Mouse (Mus musculus) intestine, embryonic 16.5 days (tissue): Measurements from ENCODE around the gene Gucd1. TPM values are rescaled to one million over a fixed set of nuclear protein-coding genes. Genes with fewer than 3 reads are reported as not detected.

Experiments
- ATAC-seq: fragments of 200-750 bp; cut with Nextera tagmentation; 2 replicates; pipeline ENCODE4 v1.8.0; 2017; ENCODE audit warnings: moderate TSS enrichment, moderate library complexity
- H3K27ac ChIP-seq: fragments of 300-500 bp; sonication (generic); 2 replicates; pipeline ENCODE4 v1.5.1; 2014; ENCODE audit warnings: mild to moderate bottlenecking, low read length
- H3K27me3 ChIP-seq: fragments of 300-500 bp; sonication (generic); replicated peaks from 2 replicates; pipeline ENCODE4 v1.6.1; 2014; ENCODE audit warnings: low read length, control low read depth, mixed read lengths; ENCODE audit not compliant: control insufficient read depth, insufficient read depth
- H3K36me3 ChIP-seq: fragments of 300-500 bp; sonication (generic); 2 replicates; pipeline ENCODE4 v1.6.1; 2014; ENCODE audit warnings: low read length, control low read depth; ENCODE audit not compliant: control insufficient read depth, insufficient read depth
- H3K4me1 ChIP-seq: fragments of 300-500 bp; sonication (generic); 2 replicates; pipeline ENCODE4 v1.6.1; 2014; ENCODE audit warnings: low read length, control low read depth, mixed read lengths; ENCODE audit not compliant: control insufficient read depth, insufficient read depth
- H3K4me2 ChIP-seq: fragments of 300-500 bp; sonication (generic); 2 replicates; pipeline ENCODE4 v1.6.1; 2014; ENCODE audit warnings: low read depth, low read length, control low read depth
- H3K4me3 ChIP-seq: fragments of 300-500 bp; sonication (generic); 2 replicates; pipeline ENCODE4 v1.5.1; 2014; ENCODE audit warnings: mild to moderate bottlenecking, low read length
- H3K9ac ChIP-seq: fragments of 300-500 bp; sonication (generic); 2 replicates; pipeline ENCODE4 v1.6.1; 2014; ENCODE audit warnings: low read depth, low read length
- H3K9me3 ChIP-seq: fragments of 300-500 bp; sonication (generic); 2 replicates; pipeline ENCODE4 v1.6.1; 2016; ENCODE audit warnings: low read length, control low read depth; ENCODE audit not compliant: control insufficient read depth
- WGBS: fragments of 180-500 bp; shearing (Covaris S2); extraction: QIAGEN DNeasy Blood & Tissue Kit; methylation state at CpG from one replicate; pipeline ENCODE4 v1.1.7; 2014; 5-methylcytosine and 5-hydroxymethylcytosine counted together
- polyA plus RNA-seq: library from polyadenylated mRNA; unstranded; fragments of >200 nt; fragmentation: Nextera tagmentation; extraction: Ambion mirVana; gene quantifications from 2 replicates; pipeline ENCODE4 v1.2.1, GENCODE M21; 2015

The Gucd1 gene
- polyA plus RNA-seq, 1 experiment from 2014 or later = 55.5 TPM

DNA sequence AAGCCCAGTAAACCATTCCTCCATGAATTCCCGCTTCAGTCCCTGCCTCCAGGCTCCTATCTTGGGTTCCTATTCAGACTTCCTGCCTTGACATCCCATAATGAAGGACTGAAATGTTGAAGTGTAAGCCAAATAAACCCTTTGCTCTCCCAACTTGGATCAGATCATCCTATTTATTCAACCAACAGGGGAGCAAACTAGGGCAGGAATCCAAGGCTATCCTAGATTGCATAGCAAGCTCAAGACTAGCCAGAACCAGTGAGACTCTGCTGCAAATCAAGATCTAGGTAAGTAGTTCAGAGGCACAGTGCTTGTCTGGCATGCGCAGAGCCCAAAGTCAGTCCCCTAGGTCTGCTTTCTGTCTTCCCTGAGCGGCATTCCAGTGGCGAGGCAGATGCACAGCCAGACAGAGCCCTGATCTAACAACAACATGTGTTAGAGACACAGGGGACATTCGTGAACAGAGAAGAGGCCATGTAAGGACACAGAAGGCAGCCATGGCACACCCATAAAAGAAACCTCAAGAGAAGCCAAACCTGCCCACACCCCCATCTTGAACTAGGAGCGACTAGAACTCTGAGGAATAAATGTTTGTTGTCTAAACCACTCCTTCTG lies 68.9 kb downstream of the Gucd1 start:
- 61% methylated on average over 6 of the region's 6 CpGs for WGBS
- Histone ChIP-seq H3K36me3 (no peaks in the 10 kb centered on the region), H3K27me3 (no peaks in the 10 kb centered on the region), H3K4me2 (no peak overlapping the region), H3K27ac (no peak overlapping the region), H3K4me1 (peaks cover 11% of the 10 kb centered on the region), H3K9me3 (no peaks in the 10 kb centered on the region), H3K4me3 (no peak overlapping the region), H3K9ac (no peak overlapping the region)
- no peak for ATAC-seq

DNA sequence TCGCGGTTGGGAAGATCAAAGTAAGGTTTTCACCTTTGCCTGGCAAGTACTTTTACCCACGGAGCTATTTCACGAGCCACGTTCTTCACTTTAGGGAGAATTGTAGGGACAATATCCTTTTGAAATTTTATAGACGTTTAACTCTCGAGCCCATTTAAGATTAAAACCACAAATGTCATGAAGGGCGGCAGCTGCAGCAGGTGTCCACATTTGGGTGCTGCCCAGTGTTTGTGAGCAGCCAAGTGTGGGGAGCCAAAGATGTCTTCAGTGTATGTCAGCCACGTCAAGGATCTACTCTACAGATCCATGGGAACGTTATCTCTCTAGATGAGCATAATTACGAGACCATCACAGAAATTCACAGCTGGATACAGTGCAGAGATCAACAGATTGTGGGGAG lies 70.3 kb downstream of the Gucd1 start:
- no peak for ATAC-seq
- Histone ChIP-seq H3K9me3 (no peaks in the 10 kb centered on the region), H3K4me1 (peaks cover 12% of the 10 kb centered on the region), H3K36me3 (no peaks in the 10 kb centered on the region), H3K9ac (no peak overlapping the region), H3K27ac (no peak overlapping the region), H3K4me3 (no peak overlapping the region), H3K4me2 (no peak overlapping the region), H3K27me3 (no peaks in the 10 kb centered on the region)
- 85% methylated on average over 11 of the region's 11 CpGs for WGBS

DNA sequence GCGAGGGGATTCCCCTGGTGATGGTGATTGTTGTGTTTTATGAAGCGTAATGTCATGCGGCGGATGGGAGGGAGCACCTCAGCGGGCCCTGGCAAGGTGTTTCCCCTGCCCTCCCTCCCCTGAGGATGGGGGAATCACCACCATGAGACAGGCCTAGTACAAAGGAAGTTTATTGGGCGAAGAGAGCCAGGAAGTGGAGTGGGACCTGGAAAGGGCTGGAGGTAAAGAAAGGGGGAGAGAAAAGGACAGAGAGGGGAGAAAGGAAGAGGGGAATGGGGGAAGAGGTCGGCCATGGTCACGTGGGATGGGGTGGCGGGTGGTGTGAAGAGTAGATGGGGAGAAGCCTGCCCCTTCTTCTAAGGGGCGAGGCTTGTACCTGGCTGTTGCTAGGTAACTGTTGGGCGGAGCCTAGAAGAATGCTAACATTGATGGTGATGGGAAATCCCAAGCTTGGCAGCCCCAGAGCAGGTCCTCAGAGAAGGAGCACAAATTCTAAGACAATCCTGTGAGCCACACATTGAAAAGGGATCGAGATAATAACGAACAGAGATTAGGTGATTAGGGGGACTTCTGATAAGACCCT lies 71.2 kb downstream of the Gucd1 start:
- Histone ChIP-seq H3K4me3 (no peak overlapping the region), H3K4me2 (no peak overlapping the region), H3K27ac (no peak overlapping the region), H3K9ac (no peak overlapping the region), H3K9me3 (no peaks in the 10 kb centered on the region), H3K36me3 (no peaks in the 10 kb centered on the region), H3K4me1 (peaks cover 17% of the 10 kb centered on the region), H3K27me3 (no peaks in the 10 kb centered on the region)
- ATAC-seq = no peak
- WGBS = 67% methylated on average over 13 of the region's 13 CpGs

DNA sequence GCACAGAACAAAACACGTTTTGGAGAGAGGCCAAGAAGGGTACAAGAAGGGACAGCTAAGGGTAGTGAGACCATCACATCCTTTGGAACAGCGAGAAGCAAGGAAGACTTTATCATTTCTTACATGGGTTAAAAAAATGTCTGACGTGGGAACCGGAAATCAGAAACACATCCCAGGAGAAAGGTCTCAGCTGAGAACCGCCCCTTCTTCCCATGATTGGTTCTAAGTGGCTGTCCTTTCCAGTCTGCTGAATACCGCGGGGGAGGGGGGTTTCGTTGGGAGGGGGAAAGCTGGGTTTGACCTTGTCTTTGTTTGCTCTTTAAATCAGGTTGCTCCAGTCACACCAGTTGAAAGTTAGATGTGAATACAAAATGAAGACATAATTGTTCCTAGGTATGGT lies 72.7 kb downstream of the Gucd1 start:
- H3K9me3 ChIP-seq = no peaks in the 10 kb centered on the region
- H3K4me1 ChIP-seq = peaks cover 12% of the 10 kb centered on the region
- no peaks in the 10 kb centered on the region for H3K36me3 ChIP-seq
- no peak overlapping the region for H3K4me2 ChIP-seq
- H3K27ac ChIP-seq = no peak overlapping the region
- no peak for ATAC-seq
- H3K9ac ChIP-seq = no peak overlapping the region
- WGBS = 45% methylated on average over 8 of the region's 8 CpGs
- no peak overlapping the region for H3K4me3 ChIP-seq
- no peaks in the 10 kb centered on the region for H3K27me3 ChIP-seq

DNA sequence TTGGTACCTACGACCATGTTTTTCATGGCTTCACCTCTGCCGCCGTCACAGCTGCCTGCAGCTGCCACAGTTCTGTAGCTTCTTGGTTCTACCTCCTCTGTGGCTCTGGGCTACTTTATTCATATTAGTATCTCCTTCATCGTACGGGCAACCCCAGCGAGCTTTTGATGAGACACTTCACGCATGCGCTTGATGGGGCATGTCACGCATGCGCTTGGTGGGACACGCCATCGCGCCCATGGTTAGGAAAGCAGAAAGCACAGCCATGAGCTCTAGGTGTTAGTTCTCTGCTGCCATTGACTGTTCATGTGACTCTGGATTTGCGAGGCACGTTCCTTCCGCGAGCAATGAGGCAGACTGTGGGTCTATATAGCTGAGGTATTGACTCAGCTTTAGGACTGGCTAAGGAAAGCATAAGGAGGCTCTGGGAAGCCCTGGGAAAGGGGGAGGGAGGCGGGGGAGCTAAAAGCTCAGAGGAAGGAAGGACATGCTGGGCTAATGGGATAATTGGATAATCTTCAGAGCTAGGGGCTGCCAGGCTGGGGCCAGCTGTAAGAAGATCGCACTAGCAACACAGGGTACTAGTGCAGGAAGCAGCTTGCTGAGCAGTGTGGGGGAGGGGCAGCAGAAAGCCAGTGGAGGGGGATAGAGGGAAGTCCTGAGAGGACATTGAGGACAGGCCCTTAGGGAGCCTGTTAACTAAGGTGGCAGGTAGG lies 73.5 kb downstream of the Gucd1 start:
- no peaks in the 10 kb centered on the region for H3K9me3 ChIP-seq
- no peaks in the 10 kb centered on the region for H3K36me3 ChIP-seq
- H3K9ac ChIP-seq = no peak overlapping the region
- 80% methylated on average over 19 of the region's 19 CpGs for WGBS
- H3K4me2 ChIP-seq = no peak overlapping the region
- H3K27me3 ChIP-seq = no peaks in the 10 kb centered on the region
- H3K4me3 ChIP-seq = no peak overlapping the region
- H3K4me1 ChIP-seq = peaks cover 12% of the 10 kb centered on the region
- H3K27ac ChIP-seq = no peak overlapping the region
- ATAC-seq = no peak

DNA sequence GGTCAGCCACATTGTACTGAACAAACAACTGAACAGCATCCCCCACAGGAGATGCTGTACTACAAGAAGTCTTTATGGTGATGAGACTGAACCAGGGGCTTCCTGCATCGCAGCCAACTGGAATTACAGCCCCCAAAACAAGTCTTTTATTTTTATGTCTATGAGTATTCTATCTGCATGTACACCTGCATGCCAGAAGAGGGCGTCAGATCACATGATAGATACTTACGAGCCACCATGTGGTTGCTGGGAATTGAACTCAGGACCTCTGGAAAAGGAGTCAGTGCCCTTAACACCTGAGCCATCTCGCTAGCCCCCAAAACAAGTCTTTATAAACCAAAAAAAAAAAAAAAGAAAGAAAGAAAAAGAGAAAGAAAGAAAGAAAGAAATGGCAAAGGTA lies 74.8 kb downstream of the Gucd1 start:
- ATAC-seq = no peak
- WGBS = 85% methylated on average over 4 of the region's 4 CpGs
- H3K27me3 ChIP-seq = no peaks in the 10 kb centered on the region
- H3K4me2 ChIP-seq = no peak overlapping the region
- no peak overlapping the region for H3K4me3 ChIP-seq
- H3K36me3 ChIP-seq = no peaks in the 10 kb centered on the region
- H3K4me1 ChIP-seq = peaks cover 12% of the 10 kb centered on the region
- H3K9ac ChIP-seq = no peak overlapping the region
- H3K27ac ChIP-seq = no peak overlapping the region
- no peaks in the 10 kb centered on the region for H3K9me3 ChIP-seq

DNA sequence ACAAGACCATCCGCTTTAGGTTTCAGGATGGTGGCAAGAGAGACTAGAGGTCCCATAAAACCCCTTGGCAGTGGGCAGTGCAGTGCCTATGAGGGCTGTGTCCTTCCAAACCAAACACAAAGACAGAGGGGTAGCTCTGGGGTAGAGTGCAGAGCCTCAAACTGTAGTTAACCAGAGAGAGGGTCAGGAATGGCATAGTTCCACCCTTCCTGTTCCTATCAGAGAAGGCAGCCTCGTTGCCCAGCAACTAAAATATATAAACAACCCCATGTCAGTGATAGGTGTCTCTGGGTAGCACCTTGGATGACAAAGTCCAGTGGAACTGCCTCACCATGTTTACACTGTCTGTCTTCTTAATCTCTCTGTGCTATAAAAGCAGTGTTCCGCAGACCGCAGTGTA lies 76.0 kb downstream of the Gucd1 start:
- no peaks in the 10 kb centered on the region for H3K9me3 ChIP-seq
- peak; percentile 91 for ATAC-seq
- 0 out of 2 replicates have a peak overlapping the region, but pooled peaks have one; percentile 62 for H3K27ac ChIP-seq
- H3K9ac ChIP-seq = no peak overlapping the region
- WGBS = 35% methylated on average over 4 of the region's 4 CpGs
- 0 out of 2 replicates have a peak overlapping the region, but pooled peaks have one; percentile 4 for H3K4me2 ChIP-seq
- no peaks in the 10 kb centered on the region for H3K27me3 ChIP-seq
- H3K4me1 ChIP-seq = peaks cover 12% of the 10 kb centered on the region
- H3K36me3 ChIP-seq = no peaks in the 10 kb centered on the region
- no peak overlapping the region for H3K4me3 ChIP-seq

DNA sequence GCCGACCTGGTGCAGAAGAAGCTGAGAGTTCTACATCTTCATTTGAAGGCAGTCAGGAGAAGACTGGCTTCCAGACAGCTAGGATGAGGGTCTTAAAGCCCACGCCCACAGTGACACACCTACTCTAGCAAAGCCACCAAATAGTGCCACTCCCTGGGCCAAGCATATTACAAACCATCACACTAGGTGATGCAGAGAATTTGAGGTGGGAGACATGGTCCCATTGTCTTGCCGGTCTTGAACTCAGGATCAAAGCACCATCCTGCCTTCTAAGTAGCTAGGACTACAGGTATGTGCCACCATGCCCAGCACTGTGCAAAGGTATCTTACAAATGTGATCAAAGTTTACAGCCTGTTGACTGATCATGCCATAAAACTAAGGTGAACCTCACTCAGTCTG lies 77.0 kb downstream of the Gucd1 start:
- Histone ChIP-seq H3K4me1 (peaks cover 12% of the 10 kb centered on the region), H3K27me3 (no peaks in the 10 kb centered on the region), H3K27ac (peak overlapping the region; percentile 28; the same call in 1 of the 2 replicates), H3K4me2 (no peak overlapping the region), H3K9ac (no peak overlapping the region), H3K4me3 (no peak overlapping the region), H3K9me3 (no peaks in the 10 kb centered on the region), H3K36me3 (no peaks in the 10 kb centered on the region)
- 92% methylated on average over 3 of the region's 3 CpGs for WGBS
- no peak for ATAC-seq

DNA sequence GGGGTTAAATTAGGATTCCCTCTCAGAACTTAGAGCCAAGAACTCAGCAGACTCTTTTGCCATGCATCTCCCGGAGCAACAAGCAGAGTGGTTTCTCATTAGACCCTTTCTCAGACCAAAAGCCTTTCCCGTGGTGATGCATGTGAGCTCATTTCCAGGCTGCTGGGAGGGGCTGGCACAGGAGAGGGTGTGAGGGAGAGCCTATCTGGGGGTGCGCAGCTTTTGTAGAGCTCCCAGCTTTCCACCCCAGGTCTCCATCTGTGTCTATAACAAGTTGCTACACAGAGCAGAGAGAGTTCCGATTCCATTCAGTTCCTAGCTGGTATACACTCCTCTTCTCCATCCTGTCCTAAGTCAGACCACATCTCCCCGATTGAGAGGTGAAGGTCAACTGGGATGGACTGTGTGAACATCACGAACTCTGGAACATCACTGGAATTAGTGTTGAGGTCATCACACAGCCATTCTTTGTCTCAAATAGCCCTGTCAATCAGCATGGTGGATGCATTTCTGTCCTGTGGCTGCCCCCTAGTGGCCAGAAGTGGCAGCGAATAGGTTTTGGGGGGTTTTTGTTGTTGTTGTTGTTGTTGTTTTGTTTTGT lies 78.5 kb downstream of the Gucd1 start:
- H3K36me3 ChIP-seq = no peaks in the 10 kb centered on the region
- H3K4me3 ChIP-seq = no peak overlapping the region
- no peak overlapping the region for H3K4me2 ChIP-seq
- 50% methylated on average over 7 of the region's 7 CpGs for WGBS
- peaks cover 12% of the 10 kb centered on the region for H3K4me1 ChIP-seq
- H3K9me3 ChIP-seq = no peaks in the 10 kb centered on the region
- no peak overlapping the region for H3K9ac ChIP-seq
- ATAC-seq = no peak
- no peak overlapping the region for H3K27ac ChIP-seq
- no peaks in the 10 kb centered on the region for H3K27me3 ChIP-seq
